Mouse (Mus musculus): Measurements from ENCODE around the gene Eva1c. TPM values are rescaled to one million over a fixed set of nuclear protein-coding genes. Genes with fewer than 3 reads are reported as not detected.

The Eva1c gene
- 10 to 100 TPM; 22.1 to 31.0 TPM for polyA plus RNA-seq (2012; fragmentation: generic; extraction: Trizol)

DNA sequence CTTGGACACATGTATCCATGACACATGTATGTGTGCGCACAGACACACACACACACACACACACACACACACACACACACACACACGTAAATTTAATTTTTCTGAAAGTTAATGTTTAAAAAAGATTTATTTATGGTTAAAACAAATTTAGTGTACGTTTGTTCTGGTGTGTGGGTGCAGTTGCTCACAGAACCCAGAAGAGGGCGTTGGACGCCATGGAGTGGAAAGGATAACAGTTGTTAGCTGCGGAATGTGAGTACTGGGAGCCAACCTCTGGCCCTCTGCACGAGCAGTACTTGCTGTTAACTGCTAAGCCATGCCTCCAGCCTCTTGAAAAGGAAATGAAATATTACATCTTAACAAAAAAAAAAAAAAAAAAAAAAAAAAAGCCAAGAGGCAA is at the start of gene Eva1c:
Gene Eva1c, plus strand, starts transcription at position 263 of the 400 bp plus-strand sequence.

DNA sequence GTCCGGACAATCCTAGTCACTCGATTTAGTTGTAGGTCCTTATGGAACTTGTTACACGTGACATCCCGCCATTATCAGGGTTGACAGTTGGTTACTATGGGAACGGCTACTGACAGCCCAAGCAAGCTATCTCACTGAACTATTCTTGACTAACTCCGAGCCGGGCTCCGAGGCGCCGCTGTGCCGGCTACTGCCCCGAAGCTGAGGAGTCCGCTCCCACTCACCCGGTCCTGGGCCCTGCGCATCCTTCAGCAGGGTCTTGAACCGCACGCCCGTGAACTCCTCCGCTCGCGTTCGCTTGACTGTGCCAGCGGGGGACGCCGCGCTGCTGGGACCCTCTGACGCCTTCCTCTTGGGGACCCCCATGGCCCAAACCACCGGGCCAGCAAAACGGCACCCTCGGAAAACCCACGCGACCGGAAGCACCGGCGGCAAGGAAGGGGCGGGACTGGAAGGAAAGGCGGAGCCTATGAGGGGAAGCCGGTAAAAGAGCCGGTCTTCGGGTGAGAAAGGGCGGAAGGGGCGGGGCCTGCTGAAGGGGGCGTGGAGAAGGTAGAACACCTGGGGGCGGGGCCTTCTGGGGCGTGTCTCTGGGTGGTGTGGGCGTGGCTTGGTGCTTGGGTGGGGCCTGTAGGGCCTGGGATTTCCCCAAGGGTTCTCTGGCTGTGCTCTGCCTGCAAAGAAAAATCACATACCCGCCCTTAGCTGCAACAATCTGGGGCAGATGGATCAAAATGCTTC is 16.4 kb upstream of the Eva1c start, which contains the start of gene Urb1:
Gene Urb1, minus strand, starts transcription at position 439 of the 741 bp plus-strand sequence.

DNA sequence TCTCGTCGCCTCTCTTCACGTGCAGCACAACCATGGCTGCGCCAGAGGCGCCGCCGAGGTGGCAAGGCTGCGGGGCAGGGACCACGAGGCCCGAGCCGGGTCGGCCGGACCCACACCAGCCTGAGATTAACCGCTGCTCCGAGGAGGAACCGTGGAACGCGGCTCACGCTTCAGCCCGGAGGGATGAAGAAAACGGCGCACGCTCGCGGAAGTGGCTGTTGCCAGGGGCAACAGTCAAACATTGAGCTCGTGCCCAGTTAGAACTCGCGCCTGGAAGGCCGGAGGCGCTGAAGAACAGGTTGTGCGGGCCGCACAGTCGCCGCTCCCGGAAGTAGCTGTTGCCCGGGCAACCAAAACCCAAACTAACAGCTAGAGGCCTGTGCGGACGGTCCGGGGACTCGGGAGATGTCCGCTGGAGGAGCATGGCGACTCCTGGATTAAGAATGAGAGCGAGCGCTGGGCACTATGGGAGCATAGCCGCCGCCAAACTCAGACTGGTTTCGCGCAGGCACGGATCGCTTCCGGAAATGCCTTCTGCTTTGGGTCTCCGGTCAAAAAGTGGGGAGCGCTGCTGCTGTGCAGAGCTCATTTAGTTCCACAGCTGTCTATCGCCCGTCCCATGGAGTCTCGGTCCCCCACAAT is 108.3 kb downstream of the Eva1c start, which contains the start of gene Cfap298:
Gene Cfap298, minus strand, starts transcription at position 428 of the 642 bp plus-strand sequence.

Other genes starting within 250 kb of the Eva1c start
- gene Mis18a, start 99.3 kb upstream of the Eva1c start, polyA plus RNA-seq (2012; fragmentation: generic; extraction: Trizol) = 1 to 10 TPM; 2.8 to 7.7 TPM
- not detected for gene Mrap, start 88.5 kb upstream of the Eva1c start, polyA plus RNA-seq (2012; fragmentation: generic; extraction: Trizol)
- gene Urb1, start 16.3 kb upstream of the Eva1c start, polyA plus RNA-seq (2012; fragmentation: generic; extraction: Trizol) = 1 to 10 TPM; 1.1 to 3.2 TPM
- 10 to 100 TPM; 16.8 to 17.3 TPM for gene Cfap298, start 108.4 kb downstream of the Eva1c start, polyA plus RNA-seq (2012; fragmentation: generic; extraction: Trizol)
- 1 to 10 TPM in 1 of 2 experiments, under 1 TPM in 1; 0.82 to 8.5 TPM for gene Synj1, start 184.6 kb downstream of the Eva1c start, polyA plus RNA-seq (2012; fragmentation: generic; extraction: Trizol)
- 1 to 10 TPM in 1 of 2 experiments, under 1 TPM in 1; 0.29 to 5.8 TPM for gene Paxbp1, start 217.8 kb downstream of the Eva1c start, polyA plus RNA-seq (2012; fragmentation: generic; extraction: Trizol)